Mouse (Mus musculus): Measurements from ENCODE around the gene Tmem219.

DNA sequence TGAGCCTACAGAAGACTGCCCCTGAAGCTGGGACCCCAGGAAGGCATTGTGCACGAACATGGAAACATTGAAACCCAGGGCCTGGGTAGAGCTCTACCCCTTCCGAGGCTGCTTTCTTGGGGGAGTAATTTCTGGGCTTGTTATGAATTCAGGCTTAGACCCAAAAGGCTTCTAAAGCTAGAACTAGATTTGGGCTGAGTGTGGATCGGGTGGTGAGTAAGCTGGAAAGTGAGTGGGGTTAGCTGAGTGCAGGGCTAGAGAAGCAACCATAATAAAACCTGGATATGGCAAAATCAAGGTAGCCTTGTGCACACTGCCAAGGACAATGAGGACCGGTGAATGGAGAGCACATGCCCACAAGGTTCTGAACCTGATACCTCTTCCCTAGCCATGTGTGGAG is 39.2 kb upstream of the Tmem219 start:
- TF ChIP-seq CTCF (IDR thresholded peaks at IDR 0.05; ENCODE audit: borderline replicate concordance, insufficient read depth, low read length) (no peak), POLR2A (IDR thresholded peaks at IDR 0.05; ENCODE audit: low read depth, low read length) (no peak)
